Mouse (Mus musculus) lung, postnatal 36 days (tissue): ENCODE measurements around the gene Scn1b.
A peak's percentile ranks its signal among the peaks of the same experiment; 100 is the strongest.

Experiments
- DNase-seq: peaks from one replicate; pipeline ENCODE4 v3.0.0; 2022; ENCODE audit warnings: mixed read lengths

The Scn1b gene

DNA sequence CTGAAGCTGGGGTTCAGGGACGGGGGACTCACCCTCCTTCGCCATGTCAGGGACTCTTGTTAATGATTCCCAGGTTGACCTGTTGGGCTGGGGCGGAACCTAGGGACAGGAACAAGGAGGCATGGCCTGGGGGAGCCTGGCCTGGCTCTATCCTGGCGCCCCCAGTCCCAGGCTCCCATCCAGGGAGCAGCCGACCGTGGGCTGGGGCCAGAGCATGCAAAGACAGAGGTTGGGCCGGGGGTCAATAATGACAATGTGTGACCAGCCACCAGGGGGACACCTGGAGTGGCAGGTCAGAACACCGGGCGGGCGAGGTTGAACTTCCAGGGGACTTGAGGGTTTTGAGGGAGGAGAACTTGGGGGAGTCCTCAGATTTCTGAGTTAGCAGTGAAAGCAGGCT lies 12.2 kb downstream of the Scn1b start:
- peak; percentile 37 for DNase-seq

DNA sequence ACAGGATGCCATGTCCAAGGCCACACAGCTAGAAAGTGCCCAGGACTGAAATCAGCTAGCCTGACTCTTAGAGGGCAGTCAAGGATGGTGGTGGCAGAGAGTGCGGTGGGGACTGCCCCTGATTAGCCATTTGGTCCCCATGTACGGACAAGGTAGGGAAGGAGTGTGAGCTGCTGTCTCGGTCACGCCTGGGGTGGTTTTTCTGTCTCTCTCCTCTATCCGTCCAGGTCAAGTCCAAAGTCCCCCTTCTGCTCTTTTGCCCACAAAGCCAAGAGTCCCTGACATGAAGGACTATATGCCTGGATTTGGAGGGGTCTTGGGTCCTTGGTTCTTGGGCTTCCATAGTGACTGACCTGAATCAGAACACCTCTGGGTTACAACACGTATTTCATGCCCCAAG lies 13.0 kb downstream of the Scn1b start:
- DNase-seq = no peak

DNA sequence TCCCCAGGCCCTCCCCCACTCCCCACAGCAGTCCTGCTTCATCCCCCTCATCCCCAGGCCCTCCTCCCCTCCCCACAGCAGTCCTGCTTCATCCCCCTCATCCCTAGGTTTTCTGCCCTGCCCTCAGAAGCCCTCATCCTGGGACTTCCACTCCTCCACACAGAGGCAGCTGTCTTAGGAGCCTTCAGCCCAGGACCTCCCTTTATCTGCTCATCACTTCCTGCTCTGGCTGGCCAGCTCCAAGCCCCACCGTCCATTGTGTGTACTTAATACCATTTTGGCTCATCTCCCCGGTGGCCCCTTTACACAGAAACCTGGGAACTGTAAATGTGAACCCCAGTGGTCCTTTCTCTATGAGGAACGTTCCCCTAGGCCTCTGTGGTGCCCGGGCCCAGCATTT lies 14.8 kb downstream of the Scn1b start:
- DNase-seq = no peak

DNA sequence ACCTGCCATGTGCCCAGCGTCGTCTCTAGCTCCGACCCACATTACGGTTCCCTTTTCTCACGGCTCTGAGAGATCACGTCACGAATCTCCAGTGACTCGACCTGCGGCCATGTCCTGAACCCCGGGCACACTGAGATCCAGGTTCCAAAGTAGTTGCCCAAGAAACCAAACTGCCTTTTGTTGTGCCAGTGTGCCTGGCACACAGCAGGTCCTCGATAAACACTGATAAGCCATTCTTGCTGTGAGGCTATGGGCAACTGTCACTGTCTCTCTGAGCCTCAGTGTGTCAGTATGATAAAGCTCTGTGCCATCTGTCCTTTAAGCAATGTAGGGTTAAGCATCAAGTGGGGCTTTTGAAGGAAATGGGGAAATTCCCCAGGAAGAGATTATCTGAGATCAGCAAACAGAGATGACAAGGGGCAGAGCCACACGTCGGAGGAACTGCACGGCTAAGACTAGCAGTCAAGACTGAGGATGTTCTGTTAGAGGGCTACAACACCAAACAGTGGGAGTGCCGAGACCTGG lies 15.9 kb downstream of the Scn1b start:
- no peak for DNase-seq

DNA sequence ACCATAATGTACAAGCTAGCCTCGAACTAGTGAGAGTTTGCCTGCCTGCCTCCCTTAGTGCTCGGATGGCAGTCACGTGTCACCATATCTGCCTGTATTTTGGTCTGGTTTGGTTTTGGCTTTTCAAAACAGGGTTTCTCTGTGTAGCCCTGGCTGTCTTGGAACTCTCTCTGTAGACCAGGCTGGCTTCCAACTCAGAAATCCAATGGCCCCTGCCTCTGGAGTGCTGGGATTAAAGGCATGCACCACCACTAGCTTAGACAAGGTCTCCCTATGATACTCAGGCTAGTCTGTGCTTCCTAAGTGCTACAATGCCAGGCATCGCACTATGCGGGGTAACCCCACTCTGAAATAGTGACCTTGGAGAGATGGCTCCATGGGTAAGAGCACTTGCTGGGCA lies 17.0 kb downstream of the Scn1b start:
- no peak for DNase-seq

DNA sequence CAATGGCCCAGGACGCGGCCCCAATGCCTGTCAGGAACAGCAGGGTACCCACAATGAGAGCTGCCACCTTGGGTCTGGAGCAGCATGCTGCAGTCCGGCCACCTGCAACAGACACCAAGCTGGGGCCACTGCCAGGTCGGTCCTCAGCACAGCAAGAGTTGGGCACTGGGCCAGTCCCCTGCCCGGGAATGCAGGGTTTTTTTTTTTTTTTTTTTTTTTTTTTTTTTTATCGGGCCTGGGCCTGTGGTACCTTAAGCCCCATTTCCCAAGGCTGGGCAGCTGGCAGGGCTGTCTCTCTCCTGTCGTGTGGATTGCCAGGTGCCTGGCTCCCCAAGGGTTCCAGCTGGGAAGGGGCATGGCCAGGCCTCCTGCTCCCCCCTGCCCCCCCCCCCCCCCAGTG lies 17.7 kb downstream of the Scn1b start:
- peak; percentile 73 for DNase-seq

DNA sequence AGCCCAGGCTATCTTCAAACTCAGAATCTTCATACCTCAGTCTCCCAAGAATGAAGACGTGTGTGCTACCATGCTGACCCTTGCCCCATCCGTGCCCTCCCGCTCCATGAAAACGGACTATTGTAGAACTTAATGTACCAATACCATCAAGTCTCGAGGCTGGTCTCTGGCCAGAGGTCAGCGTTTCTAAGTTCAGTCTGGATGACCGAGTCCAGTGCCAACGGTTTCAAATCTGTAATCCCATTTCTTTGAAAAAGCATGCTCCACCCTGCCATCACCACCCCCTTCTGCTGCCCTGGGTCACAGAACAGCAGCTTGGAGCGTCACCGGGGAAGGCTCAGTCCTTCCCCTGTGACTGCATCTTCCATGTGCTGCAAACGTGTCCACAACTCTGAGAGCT lies 19.0 kb downstream of the Scn1b start:
- no peak for DNase-seq

DNA sequence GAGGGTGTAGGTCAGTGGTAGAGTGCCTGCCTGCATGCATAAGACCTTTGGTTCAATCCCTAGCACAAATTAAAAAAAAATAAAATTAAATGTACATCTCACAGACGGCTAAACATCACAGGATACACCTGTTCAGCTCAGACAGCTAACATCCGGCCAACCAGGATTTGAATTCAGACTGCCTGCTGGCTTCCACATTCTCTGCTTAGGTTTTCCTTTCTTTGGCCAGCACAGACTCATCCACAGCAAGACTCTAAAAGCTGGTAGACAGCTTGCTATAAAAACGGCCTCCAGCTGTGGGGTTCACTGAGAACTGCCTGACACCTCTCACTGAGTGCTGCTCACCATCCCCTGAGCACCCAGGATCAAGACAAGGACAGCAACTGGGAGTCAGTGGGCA lies 20.6 kb downstream of the Scn1b start:
- no peak for DNase-seq

DNA sequence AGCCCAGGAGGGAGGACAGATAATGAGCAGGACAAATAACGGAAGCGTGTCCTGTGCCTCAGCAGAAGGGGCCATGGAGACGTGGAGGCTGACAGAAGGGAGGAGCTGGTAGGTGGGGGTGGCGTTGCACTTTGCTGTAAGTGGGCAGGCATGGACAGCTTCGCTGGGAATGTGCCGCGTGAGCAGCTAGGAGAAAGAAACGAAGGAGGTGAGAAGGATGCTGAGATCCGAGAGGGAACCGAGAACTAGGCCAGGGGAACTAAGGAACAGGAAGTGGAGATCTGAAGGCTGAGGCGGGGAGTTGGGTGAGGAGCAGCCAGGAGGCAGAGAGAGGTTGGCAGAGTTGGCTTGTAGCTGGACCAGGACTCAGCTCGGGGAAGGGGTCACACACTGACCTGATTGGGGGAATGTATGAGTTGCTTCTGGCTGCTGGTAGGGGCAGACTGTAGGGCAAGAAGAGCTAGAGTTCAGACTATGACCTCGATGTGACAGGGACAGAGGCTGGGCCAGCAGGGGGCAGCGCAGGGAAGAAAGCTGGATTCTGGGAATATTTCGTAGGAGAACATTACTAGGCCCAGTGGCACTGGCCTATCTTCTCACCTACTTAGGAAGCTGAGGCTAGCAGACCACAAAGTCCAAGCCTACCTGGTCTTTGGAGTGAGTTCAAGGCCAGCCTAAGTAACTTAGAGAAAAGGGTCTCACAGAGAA lies 21.6 kb downstream of the Scn1b start:
- peak; percentile 75 for DNase-seq

DNA sequence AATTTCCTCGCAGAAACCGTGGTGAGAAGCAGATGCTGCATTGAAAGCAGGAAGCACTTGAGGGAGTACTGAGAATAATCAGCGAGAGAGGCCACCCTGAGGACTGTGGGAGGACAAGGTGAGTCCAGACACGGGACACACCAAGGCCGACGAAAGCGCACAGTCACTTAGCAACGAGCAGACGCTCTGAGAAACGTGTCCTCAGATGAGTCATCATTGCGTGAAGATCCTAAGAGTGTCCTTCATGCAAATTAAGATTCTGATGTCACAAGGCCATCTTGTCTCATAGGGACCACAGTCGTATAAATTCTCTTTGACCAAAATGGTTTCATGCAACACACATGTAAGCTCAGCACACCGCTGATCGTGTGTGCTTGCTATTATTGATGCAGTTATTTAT lies 26.0 kb downstream of the Scn1b start:
- no peak for DNase-seq

DNA sequence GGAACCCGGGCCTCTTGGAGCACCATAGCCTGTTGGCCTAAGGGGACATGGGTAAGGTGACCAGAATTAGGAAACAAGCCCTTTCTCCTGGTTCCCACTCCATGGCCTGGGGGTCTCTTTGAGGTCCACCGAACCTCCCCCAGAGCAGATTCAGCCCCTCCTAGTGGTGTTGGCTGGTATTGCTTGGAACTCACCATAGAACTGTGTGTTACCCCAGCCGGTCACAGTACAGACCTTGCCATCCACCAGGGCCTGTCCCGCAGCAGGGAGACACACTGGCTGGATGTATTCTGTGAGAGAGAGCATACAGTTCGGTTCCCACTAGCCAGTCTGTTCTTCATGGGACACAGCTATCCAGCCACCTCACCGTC lies 27.2 kb downstream of the Scn1b start:
- no peak for DNase-seq

DNA sequence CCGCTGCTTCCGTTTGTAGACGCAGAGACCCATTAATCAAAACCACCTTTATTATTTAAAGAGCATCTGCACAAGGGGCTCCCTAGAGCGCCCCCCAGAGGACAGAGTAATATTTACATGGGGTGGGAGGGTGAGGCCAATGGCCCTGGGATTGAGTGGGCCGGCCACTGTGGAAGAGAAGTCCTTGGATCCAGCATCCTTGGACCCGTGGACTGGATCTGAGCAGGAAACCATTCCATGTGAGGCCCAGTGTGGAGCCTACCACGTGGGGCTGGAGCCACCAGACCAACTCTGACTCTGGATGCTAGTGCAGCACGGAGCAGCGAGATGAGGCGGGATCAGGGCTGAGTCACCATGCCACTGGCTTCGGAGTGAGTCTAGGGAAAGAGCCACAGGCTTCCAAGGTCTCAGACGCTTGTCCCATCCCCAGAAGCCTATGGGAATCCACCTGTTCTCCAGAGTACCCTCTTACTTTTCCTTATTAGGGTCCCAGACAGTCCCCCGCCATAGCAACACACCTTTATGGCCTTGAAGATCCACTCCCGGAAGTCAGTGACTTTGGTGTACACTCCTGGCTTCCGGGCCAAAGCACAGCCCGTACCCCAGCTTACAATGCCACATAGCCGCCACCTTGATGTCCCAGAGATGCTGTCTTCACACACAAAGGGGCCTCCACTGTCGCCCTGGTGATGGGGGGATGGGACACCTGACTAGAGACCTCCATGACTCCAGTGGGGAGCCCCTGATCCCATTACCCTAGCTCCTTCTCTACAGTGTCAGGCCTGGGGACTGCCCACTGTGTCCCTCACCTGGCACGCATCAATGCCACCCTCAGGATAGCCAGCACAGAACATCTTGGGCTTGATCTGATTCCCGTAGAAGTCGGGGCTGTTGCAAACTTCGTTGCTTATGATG lies 27.8 kb downstream of the Scn1b start:
- DNase-seq = peak; percentile 43

DNA sequence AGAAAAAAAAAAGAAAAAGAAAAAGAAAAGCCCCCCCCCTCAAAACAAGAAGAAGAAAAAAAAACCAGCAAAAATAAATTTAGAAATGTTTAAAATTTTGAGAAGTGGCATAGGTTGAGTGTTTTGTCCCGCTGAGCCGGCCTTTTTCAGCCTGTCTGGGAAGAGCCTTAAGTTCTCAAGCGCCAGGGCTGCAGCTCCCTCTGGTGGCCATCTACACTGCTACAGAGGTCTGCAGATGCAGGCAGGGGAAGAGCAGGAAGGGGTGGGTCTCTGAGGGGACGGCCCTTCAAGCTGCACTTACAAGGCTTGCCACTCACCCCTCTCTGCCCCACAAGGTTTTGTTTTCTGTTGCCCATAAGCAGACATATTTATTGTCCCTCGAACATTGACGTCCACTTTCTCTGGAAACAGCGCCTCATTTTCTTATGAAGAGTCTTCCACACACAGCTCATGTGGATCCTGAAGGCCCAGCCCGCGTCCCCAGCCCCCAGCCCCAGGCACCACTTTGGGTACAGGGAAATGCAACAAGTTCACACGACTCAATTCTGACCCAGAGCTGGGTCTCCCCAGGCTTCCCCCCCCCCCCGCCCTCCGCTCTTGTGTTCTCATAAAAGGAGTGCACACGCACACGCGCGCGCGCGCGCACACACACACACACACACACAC lies 29.1 kb downstream of the Scn1b start:
- DNase-seq = peak; percentile 97

DNA sequence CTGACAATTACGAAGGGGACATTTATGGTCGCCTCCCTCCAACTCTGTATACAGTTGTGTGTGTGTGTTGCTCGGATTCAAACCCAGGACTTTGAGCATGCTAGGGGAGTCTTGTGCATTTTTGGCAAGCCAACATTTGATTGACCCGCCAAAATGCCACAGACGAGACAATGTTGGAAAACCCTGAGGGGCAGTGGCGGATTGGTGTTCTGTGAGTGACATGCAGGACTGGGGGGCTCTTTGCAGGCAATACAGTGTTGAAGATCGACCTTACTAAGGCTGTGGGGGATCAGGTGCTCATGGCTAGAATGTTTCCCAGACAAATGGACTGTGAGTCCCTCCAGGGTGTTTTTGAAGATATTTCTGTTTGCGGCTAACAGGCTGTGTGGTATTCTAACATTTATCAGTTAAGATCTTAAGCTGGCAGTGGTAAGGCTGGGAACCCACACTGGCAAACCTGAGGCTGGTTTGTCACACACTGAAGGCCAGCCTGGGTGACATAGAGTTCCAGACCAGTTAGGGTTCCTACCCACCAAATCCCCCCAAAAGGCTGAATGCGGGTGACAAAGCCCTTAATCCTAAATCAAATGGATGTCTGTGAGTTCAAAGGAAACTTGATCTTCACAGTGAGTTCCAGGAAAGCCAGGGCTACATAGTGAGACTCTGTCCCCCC lies 29.8 kb downstream of the Scn1b start:
- DNase-seq = no peak

DNA sequence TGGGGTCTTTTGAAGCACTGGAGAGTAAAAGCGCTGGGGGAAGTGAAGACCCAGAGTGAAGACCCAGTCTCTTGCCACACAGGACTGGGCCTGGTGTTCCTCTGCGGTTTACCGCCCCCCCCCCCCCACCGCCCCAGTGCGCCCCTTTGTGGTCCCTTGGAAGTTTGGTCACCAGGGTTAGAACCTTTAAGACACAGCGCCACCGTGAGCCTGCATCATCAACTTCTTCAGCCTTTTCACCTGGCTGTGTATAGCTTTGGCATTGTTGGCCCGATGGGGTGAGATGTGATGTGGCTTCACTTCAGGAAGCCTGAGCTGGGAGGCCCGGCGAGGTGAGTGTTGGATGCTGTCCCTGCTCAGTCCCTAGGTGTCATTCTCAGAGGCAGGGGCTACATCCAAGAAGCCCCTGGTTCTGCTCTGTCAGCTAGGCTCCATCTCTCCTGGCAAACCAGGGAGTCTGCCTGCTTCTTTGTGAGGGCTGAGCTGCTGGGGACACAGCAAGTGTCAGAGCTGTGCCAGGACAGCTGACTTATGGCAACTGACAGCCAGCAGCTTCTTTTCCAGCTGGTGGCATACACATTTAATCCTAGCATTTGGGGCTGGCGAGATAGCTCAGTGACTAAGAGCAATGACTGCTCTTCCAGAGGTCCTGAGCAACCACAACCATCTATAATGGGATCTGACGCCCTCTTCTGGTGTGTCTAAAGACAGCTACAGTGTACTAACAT lies 31.9 kb downstream of the Scn1b start:
- DNase-seq = peak; percentile 35

DNA sequence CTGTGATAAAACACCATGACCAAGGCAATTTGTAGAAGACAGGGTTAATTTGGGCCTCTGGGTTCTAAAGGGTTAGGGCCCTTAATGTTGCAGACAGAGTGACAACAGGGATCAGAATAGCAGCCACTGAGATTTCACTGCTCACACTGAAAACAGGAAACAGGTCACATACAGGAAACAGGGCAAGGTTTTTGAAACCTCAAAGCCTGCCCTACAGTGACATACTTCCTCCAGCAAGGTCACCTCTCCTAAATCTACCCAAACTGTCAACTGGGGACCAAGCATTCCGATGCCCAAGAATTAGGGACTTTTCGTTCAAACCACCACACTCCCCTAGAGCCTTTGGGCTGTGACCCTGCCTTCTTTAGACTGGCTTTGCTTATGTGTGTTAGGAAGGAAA lies 37.1 kb downstream of the Scn1b start:
- DNase-seq = peak; percentile 28

DNA sequence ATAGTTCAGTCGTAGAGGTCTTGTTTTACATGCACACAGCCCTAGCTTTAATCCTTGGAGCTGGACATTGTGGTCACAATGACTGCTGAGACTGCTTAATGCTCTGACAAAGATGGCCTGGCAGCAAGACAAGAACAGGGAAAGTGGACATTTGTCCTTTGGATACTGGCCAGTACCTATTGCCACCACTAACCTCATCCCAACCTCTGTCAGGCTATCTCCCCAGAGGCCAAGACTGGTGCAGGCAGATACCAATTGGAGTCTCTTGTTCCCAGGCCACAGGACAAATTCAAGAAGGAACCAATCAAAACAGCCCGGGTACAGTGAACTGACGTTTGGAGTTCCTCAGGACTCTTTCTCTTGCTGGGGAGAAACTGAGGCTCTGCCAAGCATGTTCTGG lies 38.6 kb downstream of the Scn1b start:
- no peak for DNase-seq

DNA sequence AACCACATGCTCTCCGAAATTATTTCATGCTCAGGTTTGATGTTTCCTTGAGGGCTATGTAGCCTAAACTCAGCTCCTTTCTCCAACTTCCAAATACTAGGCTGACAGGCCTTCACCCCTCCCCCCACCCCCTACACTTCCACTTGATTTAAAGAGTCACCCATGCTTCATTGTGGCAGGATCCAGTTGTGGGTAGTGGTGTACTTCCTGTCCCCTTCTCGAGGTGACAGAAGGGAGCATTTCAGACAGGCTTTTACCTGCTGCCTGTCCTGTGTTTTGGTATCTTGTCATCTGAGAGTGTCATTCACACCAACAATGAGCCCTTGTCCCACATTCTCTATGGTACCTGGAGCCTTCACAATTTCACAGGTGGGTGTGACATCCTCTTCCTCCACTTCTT lies 39.5 kb downstream of the Scn1b start:
- no peak for DNase-seq

DNA sequence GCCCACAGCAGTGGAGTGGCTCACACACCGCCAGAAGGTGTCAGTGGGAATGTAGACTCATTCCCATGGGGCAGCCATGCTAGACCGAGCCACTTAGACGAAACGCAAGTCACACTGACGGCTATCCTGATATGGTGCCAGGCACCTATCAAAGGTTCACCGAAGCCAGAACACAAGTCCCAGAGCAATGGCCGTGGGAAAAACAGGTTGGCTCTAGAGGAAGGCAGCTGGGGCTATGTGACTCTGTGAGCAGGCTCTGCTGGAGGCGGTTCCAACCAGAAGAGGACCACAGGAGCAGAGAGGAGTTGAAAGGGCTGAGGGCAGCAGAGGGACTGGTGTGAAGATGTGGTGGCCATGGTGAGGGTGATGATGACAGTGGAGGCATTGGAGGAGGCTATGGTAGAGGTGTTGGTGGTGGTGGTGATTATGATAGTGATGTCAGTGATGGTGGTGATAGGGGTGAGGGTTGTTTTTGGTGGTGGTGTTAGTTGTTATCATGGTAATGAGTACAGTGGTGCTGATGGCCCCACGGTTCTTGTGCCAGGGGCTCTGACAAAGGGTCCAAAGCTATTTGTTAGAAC lies 40.5 kb downstream of the Scn1b start:
- DNase-seq = no peak

DNA sequence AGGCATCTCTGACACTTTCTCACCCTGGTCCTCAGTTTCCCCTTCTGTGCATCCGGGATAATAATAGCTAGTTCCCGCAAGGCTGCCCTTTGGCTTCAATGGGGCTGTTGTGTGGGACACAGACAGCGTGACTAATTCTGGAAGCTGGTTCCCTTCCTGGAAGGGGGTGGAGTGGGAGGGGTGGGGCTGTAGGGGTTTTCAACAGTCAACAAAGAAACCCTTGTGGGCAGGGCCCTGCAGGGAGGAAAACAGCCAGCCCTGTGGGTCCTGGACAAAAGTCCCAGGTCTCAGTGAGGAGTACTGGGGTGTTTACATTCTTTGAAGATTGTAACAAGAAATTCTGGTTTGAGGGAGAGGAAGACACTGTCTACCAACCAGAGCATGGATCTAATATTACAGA lies 41.6 kb downstream of the Scn1b start:
- DNase-seq = peak; percentile 70

DNA sequence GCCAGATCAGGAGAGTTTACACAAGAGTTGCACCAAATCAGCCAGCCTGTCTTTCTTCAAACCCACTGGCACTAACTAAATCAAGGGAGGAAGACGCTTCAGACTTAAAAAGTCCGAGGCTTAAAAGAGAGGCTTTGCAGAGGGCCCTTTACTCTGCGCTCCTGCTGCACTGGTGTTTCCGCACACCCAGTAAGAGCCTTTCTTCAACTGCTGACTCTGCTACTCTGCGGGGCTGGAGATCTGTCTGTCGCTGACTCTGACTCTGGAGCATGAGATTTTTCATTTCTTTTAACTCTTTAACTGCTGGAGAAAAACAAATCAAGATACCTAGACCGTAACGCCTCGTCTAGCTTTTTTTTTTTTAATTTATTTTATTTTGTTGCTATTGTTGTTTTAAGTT lies 42.7 kb downstream of the Scn1b start:
- DNase-seq = no peak
